Mouse (Mus musculus) embryonic fibroblast, embryonic 13.5 days (primary cell): ENCODE measurements around the gene Btk.
A peak's percentile ranks its signal among the peaks of the same experiment; 100 is the strongest.

ENCODE experiments used
- CTCF ChIP-seq: IDR thresholded peaks from 2 replicates; pipeline ENCODE4 v1.5.1; 2011; ENCODE audit warnings: mild to moderate bottlenecking, control low read depth, low read length, moderate library complexity, borderline replicate concordance; ENCODE audit not compliant: insufficient read depth
- POLR2A ChIP-seq: IDR thresholded peaks from 2 replicates; pipeline ENCODE4 v1.6.1; 2011; ENCODE audit warnings: low read depth, mild to moderate bottlenecking, control low read depth, low read length, moderate library complexity

DNA sequence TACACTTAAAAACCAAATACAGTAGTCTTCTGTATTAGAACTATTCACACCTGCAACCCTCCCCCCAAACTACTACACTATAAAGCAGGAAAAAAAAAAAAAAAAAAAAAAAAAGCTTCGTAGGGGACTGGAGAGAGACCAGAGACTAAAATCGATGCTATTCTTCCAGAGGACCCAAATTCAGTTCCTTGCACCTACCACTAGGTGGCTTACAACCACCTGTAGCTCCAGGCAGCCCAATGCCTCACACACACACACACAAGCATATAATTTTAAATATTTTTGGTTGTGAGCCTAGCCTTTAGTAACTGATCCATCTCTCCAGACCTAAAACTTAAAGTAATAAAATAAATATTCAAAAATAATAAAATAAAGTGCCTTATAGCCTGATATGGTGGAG, 73.9 kb downstream of the Btk start:
- TF ChIP-seq CTCF (0 out of 2 replicates have a peak, but pooled peaks have one; percentile 12), POLR2A (no peak)
